Mouse (Mus musculus): Measurements from ENCODE around the gene Drd1. TPM values are rescaled to one million over a fixed set of nuclear protein-coding genes. Genes with fewer than 3 reads are reported as not detected.

The Drd1 gene
- 0.32 and 0.49 TPM in 2 replicates for polyA plus RNA-seq (2015; fragmentation: Nextera tagmentation; extraction: Ambion mirVana)

DNA sequence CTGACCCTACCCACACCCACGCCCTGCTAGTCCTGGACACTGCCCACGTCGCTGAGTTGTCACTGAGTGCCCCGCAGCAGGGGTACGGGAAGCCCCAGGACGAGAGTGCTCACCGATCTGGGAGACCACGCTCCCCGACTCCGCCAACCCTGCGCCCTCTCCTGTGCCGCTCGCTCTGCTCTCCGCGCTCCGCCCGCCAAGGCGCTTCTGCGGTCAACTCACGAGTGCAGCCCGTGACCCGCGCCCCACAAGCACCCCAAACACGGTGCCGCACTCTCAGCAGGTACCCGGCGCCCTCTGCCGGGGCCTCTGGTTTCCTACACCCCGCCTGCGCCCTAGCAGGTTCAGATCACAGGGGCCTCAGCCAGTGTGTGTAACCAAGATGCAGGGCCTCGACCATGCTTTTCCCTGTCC is at the start of gene Drd1:
Drd1 (minus strand) TSS at position 258 of the 414 bp plus-strand sequence.
- H3K4me1 ChIP-seq, result peaks cover 11% of the 10 kb centered on the region

GRCm38 (mm10) chr13:54103866-54104265 is 48.4 kb upstream of the Drd1 start:
- H3K4me2 ChIP-seq, result no peak overlapping the region
- WGBS, result 57% methylated on average over 10 of the region's 10 CpGs
- no peaks in the 10 kb centered on the region for H3K27me3 ChIP-seq
- ATAC-seq (replicated peaks; ENCODE audit: low FRiP score), result no peak
- H3K27ac ChIP-seq, result no peak overlapping the region
- no peak overlapping the region for H3K9ac ChIP-seq
- peaks cover 69% of the 10 kb centered on the region for H3K36me3 ChIP-seq
- no peaks in the 10 kb centered on the region for H3K9me3 ChIP-seq (replicated peaks)
- no peaks in the 10 kb centered on the region for H3K4me1 ChIP-seq
- H3K4me3 ChIP-seq (replicated peaks), result no peak overlapping the region

More for the DNA sequence above, at the start of gene Drd1:
- peaks cover 45% of the 10 kb centered on the region for H3K27me3 ChIP-seq
- peak within 1 kb of the TSS; percentile 99 for H3K4me2 ChIP-seq
- ATAC-seq (replicated peaks; ENCODE audit: low FRiP score), result peak; percentile 67
- peak within 1 kb of the TSS; percentile 56 for H3K4me3 ChIP-seq (replicated peaks)
- H3K27ac ChIP-seq, result no peak within 1 kb of the TSS
- no peaks in the 10 kb centered on the region for H3K9me3 ChIP-seq (replicated peaks)
- WGBS, result 0% methylated on average over 31 of the region's 31 CpGs
- H3K9ac ChIP-seq, result peak within 1 kb of the TSS; percentile 42; the same call in 1 of the 2 replicates
- H3K36me3 ChIP-seq, result no peaks in the 10 kb centered on the region

DNA sequence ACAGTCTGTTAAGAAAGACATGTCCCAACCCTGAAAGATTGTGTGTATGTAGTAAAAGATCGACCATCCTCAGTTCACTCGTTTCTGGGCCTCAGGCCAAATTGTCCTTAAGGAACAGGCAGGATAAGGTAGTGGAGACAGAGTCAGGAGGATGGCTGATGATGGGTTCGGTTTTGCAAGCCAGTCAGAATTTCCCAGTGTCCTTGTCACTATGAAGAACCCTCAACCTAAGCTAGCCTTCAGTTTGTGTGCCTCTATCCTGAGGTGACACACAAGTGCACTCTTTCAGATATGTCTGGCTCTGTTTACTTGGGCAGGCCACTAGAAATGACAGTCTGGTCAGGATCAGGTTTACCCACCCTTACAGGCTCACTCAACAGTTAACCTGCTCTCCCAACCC is 47.8 kb upstream of the Drd1 start:
- Histone ChIP-seq H3K4me3 (replicated peaks) (no peak overlapping the region), H3K27ac (no peak overlapping the region), H3K4me1 (no peaks in the 10 kb centered on the region), H3K9me3 (replicated peaks) (no peaks in the 10 kb centered on the region), H3K27me3 (no peaks in the 10 kb centered on the region), H3K9ac (no peak overlapping the region), H3K36me3 (peaks cover 69% of the 10 kb centered on the region), H3K4me2 (no peak overlapping the region)
- 88% methylated on average over 3 of the region's 3 CpGs for WGBS
- no peak for ATAC-seq (replicated peaks; ENCODE audit: low FRiP score)

DNA sequence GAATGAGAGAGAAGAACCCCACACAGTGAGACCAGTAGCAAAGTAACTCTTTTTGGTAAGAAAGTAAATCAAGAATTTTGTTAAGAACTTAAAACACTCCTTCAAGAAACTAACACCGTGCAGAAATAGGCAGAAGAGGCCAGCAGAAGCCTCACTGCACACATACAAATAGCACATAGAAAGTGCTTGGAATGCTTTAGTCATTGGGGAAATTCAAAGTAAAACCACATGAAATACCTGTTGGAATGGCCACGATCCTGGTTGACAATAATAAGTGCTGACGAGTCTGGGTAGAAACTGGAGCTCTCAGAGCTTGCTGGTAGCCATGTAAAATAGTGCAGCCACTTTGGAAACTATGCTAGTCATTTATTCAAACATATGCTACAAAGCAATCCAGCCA is 46.6 kb upstream of the Drd1 start:
- Histone ChIP-seq H3K4me3 (replicated peaks) (no peak overlapping the region), H3K27me3 (no peaks in the 10 kb centered on the region), H3K4me1 (no peaks in the 10 kb centered on the region), H3K9ac (no peak overlapping the region), H3K27ac (no peak overlapping the region), H3K9me3 (replicated peaks) (no peaks in the 10 kb centered on the region), H3K36me3 (peaks cover 70% of the 10 kb centered on the region), H3K4me2 (no peak overlapping the region)
- no peak for ATAC-seq (replicated peaks; ENCODE audit: low FRiP score)
- 93% methylated on average over 3 of the region's 3 CpGs for WGBS

- H3K27ac ChIP-seq, result no peak overlapping the region
- H3K9me3 ChIP-seq (replicated peaks), result no peaks in the 10 kb centered on the region
These were observed 45.7 kb upstream of the Drd1 start for GRCm38 (mm10) chr13:54101031-54101820.

DNA sequence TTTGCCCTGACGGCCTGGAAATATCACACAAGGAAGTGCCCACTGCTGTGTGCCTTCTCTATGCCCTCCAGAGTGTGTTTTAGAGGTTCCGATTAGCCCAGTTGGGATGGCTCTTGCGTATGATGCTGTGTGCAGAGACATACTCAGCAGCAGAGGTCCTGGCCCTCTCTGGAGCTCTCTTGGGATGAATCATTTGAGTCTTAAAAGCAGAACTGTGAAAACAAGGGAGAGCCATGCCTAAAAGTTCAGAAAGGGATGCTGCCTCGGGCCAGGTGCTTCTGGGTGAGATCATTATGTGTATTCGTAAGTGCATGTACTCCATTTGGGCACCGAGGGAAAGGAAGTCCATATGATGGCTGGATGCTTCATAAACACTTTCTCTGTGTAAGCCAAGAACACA is 42.3 kb upstream of the Drd1 start:
- Histone ChIP-seq H3K4me2 (no peak overlapping the region), H3K4me1 (no peaks in the 10 kb centered on the region), H3K27me3 (no peaks in the 10 kb centered on the region), H3K9ac (no peak overlapping the region), H3K4me3 (replicated peaks) (no peak overlapping the region), H3K9me3 (replicated peaks) (no peaks in the 10 kb centered on the region), H3K36me3 (peaks cover 84% of the 10 kb centered on the region), H3K27ac (no peak overlapping the region)
- WGBS, result 92% methylated on average over 6 of the region's 6 CpGs
- ATAC-seq (replicated peaks; ENCODE audit: low FRiP score), result no peak

More at GRCm38 (mm10) chr13:54101031-54101820, 45.7 kb upstream of the Drd1 start:
- ATAC-seq (replicated peaks; ENCODE audit: low FRiP score), result no peak
- no peak overlapping the region for H3K4me2 ChIP-seq
- no peaks in the 10 kb centered on the region for H3K4me1 ChIP-seq
- peaks cover 70% of the 10 kb centered on the region for H3K36me3 ChIP-seq
- 77% methylated on average over 15 of the region's 15 CpGs for WGBS
- no peak overlapping the region for H3K9ac ChIP-seq
- no peaks in the 10 kb centered on the region for H3K27me3 ChIP-seq
- no peak overlapping the region for H3K4me3 ChIP-seq (replicated peaks)

- Histone ChIP-seq H3K27me3 (no peaks in the 10 kb centered on the region), H3K4me2 (no peak overlapping the region), H3K9me3 (replicated peaks) (no peaks in the 10 kb centered on the region), H3K36me3 (peaks cover 84% of the 10 kb centered on the region), H3K4me3 (replicated peaks) (no peak overlapping the region), H3K27ac (no peak overlapping the region), H3K4me1 (no peaks in the 10 kb centered on the region), H3K9ac (no peak overlapping the region)
- WGBS, result 75% methylated on average over 4 of the region's 4 CpGs
- no peak for ATAC-seq (replicated peaks; ENCODE audit: low FRiP score)
These were observed 41.7 kb upstream of the Drd1 start for GRCm38 (mm10) chr13:54097227-54097626.

- peaks cover 93% of the 10 kb centered on the region for H3K36me3 ChIP-seq
- no peak overlapping the region for H3K9ac ChIP-seq
- H3K4me1 ChIP-seq, result no peaks in the 10 kb centered on the region
- 86% methylated on average over 8 of the region's 8 CpGs for WGBS
- H3K27me3 ChIP-seq, result no peaks in the 10 kb centered on the region
- H3K4me3 ChIP-seq (replicated peaks), result no peak overlapping the region
- no peaks in the 10 kb centered on the region for H3K9me3 ChIP-seq (replicated peaks)
- no peak overlapping the region for H3K27ac ChIP-seq
- H3K4me2 ChIP-seq, result no peak overlapping the region
- no peak for ATAC-seq (replicated peaks; ENCODE audit: low FRiP score)
These were observed 40.2 kb upstream of the Drd1 start for GRCm38 (mm10) chr13:54095721-54096120.

DNA sequence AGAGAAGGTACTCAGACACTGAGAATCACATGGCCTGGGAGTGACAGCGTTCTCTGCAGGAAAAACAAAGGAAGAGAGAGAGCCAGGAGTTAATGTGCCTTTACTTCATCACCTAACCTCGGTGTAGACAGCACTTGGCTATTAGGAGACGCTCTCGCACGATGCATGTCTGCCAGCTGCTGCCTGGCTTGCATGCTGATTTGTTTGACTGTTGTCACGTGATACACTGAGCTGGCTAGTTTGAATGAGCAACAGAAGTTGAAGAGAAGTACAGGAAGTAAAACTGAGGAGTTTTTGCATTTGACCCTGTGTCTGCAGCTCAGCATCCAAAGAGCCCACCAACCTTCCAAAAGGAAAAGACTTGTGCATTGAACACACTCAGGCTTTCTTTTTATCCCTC is 39.5 kb upstream of the Drd1 start:
- H3K27me3 ChIP-seq, result no peaks in the 10 kb centered on the region
- H3K4me1 ChIP-seq, result no peaks in the 10 kb centered on the region
- no peak overlapping the region for H3K9ac ChIP-seq
- H3K4me3 ChIP-seq (replicated peaks), result no peak overlapping the region
- no peaks in the 10 kb centered on the region for H3K9me3 ChIP-seq (replicated peaks)
- H3K27ac ChIP-seq, result no peak overlapping the region
- H3K36me3 ChIP-seq, result peaks cover 91% of the 10 kb centered on the region
- no peak for ATAC-seq (replicated peaks; ENCODE audit: low FRiP score)
- H3K4me2 ChIP-seq, result no peak overlapping the region
- WGBS, result 75% methylated on average over 6 of the region's 6 CpGs

- Histone ChIP-seq H3K4me2 (no peak overlapping the region), H3K4me1 (no peaks in the 10 kb centered on the region), H3K4me3 (replicated peaks) (no peak overlapping the region), H3K9ac (no peak overlapping the region), H3K9me3 (replicated peaks) (no peaks in the 10 kb centered on the region), H3K27me3 (no peaks in the 10 kb centered on the region), H3K27ac (no peak overlapping the region), H3K36me3 (peaks cover 91% of the 10 kb centered on the region)
- WGBS, result 94% methylated on average over 4 of the region's 4 CpGs
- ATAC-seq (replicated peaks; ENCODE audit: low FRiP score), result no peak
These were observed 38.8 kb upstream of the Drd1 start for GRCm38 (mm10) chr13:54094349-54094748.

DNA sequence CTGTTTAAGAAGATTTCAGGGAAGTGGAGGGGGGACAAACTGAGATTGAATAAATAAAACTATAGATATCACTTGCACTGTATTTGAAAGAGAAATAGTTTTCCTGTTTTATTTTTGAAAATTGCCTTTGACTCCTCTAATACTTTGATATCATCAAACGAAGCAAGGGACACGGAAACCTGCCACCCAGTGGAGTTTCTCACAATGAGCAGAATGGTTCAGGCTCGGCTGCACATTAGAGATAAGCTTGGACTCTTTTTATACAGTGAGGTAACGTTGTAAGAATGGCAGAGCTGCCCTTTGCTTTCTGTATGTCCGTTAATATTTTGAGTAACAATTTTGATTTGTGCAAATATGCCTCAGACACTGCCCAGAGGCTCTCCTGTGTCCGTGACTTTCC is 36.2 kb upstream of the Drd1 start:
- no peaks in the 10 kb centered on the region for H3K27me3 ChIP-seq
- ATAC-seq (replicated peaks; ENCODE audit: low FRiP score), result no peak
- WGBS, result 89% methylated on average over 6 of the region's 6 CpGs
- no peak overlapping the region for H3K9ac ChIP-seq
- no peak overlapping the region for H3K27ac ChIP-seq
- H3K4me3 ChIP-seq (replicated peaks), result no peak overlapping the region
- no peaks in the 10 kb centered on the region for H3K9me3 ChIP-seq (replicated peaks)
- H3K36me3 ChIP-seq, result peaks cover 96% of the 10 kb centered on the region
- H3K4me1 ChIP-seq, result no peaks in the 10 kb centered on the region
- no peak overlapping the region for H3K4me2 ChIP-seq

GRCm38 (mm10) chr13:54085266-54085665 is 29.8 kb upstream of the Drd1 start:
- Histone ChIP-seq H3K36me3 (peaks cover 51% of the 10 kb centered on the region), H3K4me3 (replicated peaks) (no peak overlapping the region), H3K9me3 (replicated peaks) (no peaks in the 10 kb centered on the region), H3K4me2 (no peak overlapping the region), H3K27ac (no peak overlapping the region), H3K27me3 (no peaks in the 10 kb centered on the region), H3K4me1 (peaks cover 9% of the 10 kb centered on the region; the same call in 1 of the 2 replicates), H3K9ac (no peak overlapping the region)
- WGBS, result 90% methylated on average over 18 of the region's 18 CpGs
- ATAC-seq (replicated peaks; ENCODE audit: low FRiP score), result no peak

All from kidney, embryonic 15.5 days (tissue).